Mouse (Mus musculus) hindbrain, postnatal 0 days (tissue): ENCODE measurements around the gene Tspan2. TPM values are rescaled to one million over a fixed set of nuclear protein-coding genes. Genes with fewer than 3 reads are reported as not detected.

Experiments used
- ATAC-seq: fragments of 200-750 bp; cut with Nextera tagmentation; 2 replicates; pipeline ENCODE4 v1.8.0; 2017; ENCODE audit warnings: mild to moderate bottlenecking, moderate TSS enrichment, moderate library complexity
- DNase-seq: peaks from one replicate; pipeline ENCODE4 v3.0.0-alpha.2; 2015; ENCODE audit warnings: low spot score
- H3K27ac ChIP-seq: fragments of 300-500 bp; sonication (generic); 2 replicates; pipeline ENCODE4 v1.5.1; 2014; ENCODE audit warnings: mild to moderate bottlenecking
- H3K27me3 ChIP-seq: fragments of 300-500 bp; sonication (generic); 2 replicates; pipeline ENCODE4 v1.6.1; 2014; ENCODE audit warnings: low read length, mixed read lengths; ENCODE audit not compliant: insufficient read depth
- H3K36me3 ChIP-seq: fragments of 300-500 bp; sonication (generic); 2 replicates; pipeline ENCODE4 v1.6.1; 2014; ENCODE audit warnings: low read length, mixed read lengths; ENCODE audit not compliant: insufficient read depth
- H3K4me1 ChIP-seq: fragments of 300-500 bp; sonication (generic); 2 replicates; pipeline ENCODE4 v1.6.1; 2014; ENCODE audit warnings: antibody characterized with exemption, low read length, mixed read lengths; ENCODE audit not compliant: insufficient read depth
- H3K4me2 ChIP-seq: fragments of 300-500 bp; sonication (generic); 2 replicates; pipeline ENCODE4 v1.6.1; 2014; ENCODE audit warnings: low read depth, mild to moderate bottlenecking, low read length, moderate library complexity, mixed read lengths
- H3K4me3 ChIP-seq: fragments of 300-500 bp; sonication (generic); 2 replicates; pipeline ENCODE4 v1.5.1; 2014; ENCODE audit warnings: low read length
- H3K9ac ChIP-seq: fragments of 300-500 bp; sonication (generic); replicated peaks from 2 replicates; pipeline ENCODE4 v1.6.1; 2014; ENCODE audit warnings: mild to moderate bottlenecking, low read length, moderate library complexity, mixed read lengths
- H3K9me3 ChIP-seq: fragments of 300-500 bp; sonication (generic); 2 replicates; pipeline ENCODE4 v1.6.1; 2016; ENCODE audit warnings: low read length, mixed read lengths
- CTCF ChIP-seq: IDR thresholded peaks from 2 replicates; pipeline ENCODE4 v1.5.1; 2016; ENCODE audit warnings: antibody characterized with exemption, control low read depth, low read depth
- WGBS: fragments of 180-500 bp; shearing (Covaris S2); extraction: QIAGEN DNeasy Blood & Tissue Kit; methylation state at CpG from one replicate; pipeline ENCODE4 v1.1.7; 2014; 5-methylcytosine and 5-hydroxymethylcytosine counted together
- polyA plus RNA-seq: library from polyadenylated mRNA; unstranded; fragments of >200 nt; fragmentation: Nextera tagmentation; extraction: Ambion mirVana; gene quantifications from 2 replicates; pipeline ENCODE4 v1.2.1, GENCODE M21; 2015
- total RNA-seq: library from RNA; depleted of rRNA; stranded (reverse); fragments of >200 nt; gene quantifications from 2 replicates; pipeline ENCODE4 v1.2.3, GENCODE M21; 2014; rRNA removed

Tspan2 gene
- 20.3 and 22.5 TPM in 2 replicates for total RNA-seq
- 19.4 and 20.0 TPM in 2 replicates for polyA plus RNA-seq

DNA sequence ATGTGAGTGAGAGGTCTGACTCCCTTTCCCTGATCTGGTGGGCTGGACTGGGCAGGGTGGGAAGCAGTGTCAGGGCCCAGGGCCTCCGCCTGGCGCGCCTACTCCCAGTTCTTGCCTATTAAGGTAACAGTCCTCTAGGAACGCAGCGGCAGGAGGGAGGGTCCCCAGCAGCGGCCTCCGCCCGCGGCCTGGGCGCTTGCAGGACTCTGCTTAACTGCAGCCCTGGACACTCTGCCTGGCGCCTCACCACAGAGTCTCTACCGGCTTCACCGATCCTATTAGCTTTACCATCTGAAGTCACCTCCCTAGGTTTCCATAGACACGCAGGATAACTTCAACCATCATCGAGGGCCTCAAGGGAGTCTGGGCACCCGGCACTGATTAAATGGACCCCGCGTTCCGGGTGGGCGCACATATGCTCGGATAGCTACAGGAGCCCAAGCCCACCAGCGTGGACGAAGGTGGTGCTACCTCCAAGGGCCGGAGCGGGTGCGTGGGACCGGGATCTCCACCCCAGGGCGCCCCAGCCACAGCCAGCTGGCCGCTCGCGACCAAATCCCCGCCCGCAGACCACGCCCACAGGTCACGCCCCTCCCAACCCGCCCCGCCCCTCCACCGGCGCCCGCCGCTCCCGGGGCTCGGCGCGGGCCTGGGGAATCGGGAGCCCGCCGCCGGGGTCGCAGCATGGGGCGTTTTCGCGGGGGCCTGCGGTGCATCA lies at the start of gene Tspan2:
Gene Tspan2 (plus strand): TSS at position 217 of the 718 bp plus-strand sequence.
- no peaks in the 10 kb centered on the region for H3K36me3 ChIP-seq
- WGBS = under 1% methylated on average over 53 of the region's 54 CpGs
- H3K9ac ChIP-seq = peak within 1 kb of the TSS; percentile 72
- peak; percentile 54 for DNase-seq
- peak; percentile 74 for ATAC-seq
- no peaks in the 10 kb centered on the region for H3K9me3 ChIP-seq
- H3K27ac ChIP-seq = peak within 1 kb of the TSS; percentile 76
- peaks cover 26% of the 10 kb centered on the region for H3K4me1 ChIP-seq
- no peaks in the 10 kb centered on the region for H3K27me3 ChIP-seq
- H3K4me2 ChIP-seq = peak within 1 kb of the TSS; percentile 66
- TF ChIP-seq CTCF = no peak; the same call in 1 of the 2 replicates
- peak within 1 kb of the TSS; percentile 74 for H3K4me3 ChIP-seq

DNA sequence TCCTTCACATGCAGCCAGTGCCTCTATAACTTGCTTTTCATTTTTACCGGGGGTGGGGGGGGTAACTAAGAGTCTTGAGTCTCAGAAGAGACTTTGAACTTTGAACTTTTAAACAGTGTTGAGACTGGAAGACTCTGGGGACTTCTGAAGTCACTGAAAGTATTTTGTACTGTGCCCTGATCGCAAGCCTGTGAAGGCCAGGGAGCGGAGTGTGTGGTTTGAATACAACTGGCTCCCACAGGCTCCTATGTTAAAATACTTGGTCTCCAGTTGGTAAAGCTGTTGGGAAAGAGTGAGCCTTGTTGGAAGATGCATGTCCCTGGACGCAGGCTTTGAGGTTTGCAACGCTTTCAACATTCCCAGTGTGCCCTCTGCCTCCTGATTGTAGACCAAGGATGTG lies 47.5 kb upstream of the Tspan2 start:
- no peak overlapping the region for H3K4me3 ChIP-seq
- no peaks in the 10 kb centered on the region for H3K4me1 ChIP-seq
- H3K9ac ChIP-seq = no peak overlapping the region
- DNase-seq = no peak
- ATAC-seq = no peak
- no peak overlapping the region for H3K27ac ChIP-seq
- no peak for TF ChIP-seq CTCF
- 92% methylated on average over 5 of the region's 5 CpGs for WGBS
- no peak overlapping the region for H3K4me2 ChIP-seq
- H3K9me3 ChIP-seq = no peaks in the 10 kb centered on the region
- H3K27me3 ChIP-seq = no peaks in the 10 kb centered on the region
- no peaks in the 10 kb centered on the region for H3K36me3 ChIP-seq

DNA sequence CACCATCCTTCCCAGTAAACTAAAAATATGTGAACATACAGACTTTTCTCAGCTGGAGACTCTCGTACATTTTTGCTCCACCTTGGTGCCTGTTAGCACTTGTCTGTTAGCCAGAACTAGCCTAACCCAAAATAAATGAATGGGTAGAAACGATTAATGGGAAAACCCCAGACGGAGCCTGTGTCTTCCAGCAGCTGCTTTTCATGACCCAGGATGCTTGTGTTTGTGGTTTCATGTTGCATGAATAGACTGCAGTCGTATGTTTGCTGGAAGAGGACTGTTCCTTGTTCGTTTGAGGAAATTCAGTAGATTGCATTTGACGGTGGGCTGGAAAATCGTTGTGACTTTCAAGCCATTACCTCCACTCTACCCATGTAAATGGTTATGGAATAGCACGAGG lies 46.5 kb upstream of the Tspan2 start:
- no peak for ATAC-seq
- Histone ChIP-seq H3K27me3 (no peaks in the 10 kb centered on the region), H3K4me3 (no peak overlapping the region), H3K27ac (no peak overlapping the region), H3K9ac (no peak overlapping the region), H3K4me1 (no peaks in the 10 kb centered on the region), H3K36me3 (no peaks in the 10 kb centered on the region), H3K9me3 (no peaks in the 10 kb centered on the region), H3K4me2 (no peak overlapping the region)
- TF ChIP-seq CTCF = no peak
- WGBS = 77% methylated on average over 8 of the region's 8 CpGs
- no peak for DNase-seq

DNA sequence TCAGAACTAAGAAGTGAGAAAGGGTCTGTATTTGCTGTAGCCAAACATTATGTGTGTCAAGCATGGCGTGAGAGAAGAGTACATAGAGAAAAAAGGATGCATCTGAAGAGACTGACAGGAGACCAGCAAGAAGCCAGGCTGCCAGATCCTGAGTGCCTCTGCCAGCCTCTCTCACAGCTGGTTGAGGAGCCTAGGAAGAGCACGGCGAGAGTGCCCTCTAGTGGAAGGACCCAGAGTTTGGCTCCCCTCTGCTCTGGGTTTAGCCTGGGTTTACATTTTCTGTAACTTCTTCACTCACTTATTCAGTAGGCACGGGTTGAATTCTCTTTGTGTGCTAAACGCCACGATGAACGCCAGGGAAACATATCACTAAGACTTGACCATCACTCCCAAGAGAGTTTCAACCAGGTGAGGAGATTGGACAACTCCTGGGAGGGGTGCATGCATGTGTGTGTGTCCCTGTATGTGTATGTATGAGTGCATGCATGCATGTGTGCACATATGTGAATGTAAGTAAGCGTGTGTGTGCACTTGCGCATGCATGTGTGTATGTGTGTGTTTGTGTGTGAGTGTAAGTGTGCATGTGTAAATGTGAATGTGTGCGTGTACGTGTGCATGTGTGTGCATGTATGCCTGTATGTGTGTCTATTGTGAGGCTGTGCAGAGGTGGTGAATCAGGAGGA lies 42.4 kb upstream of the Tspan2 start:
- H3K27me3 ChIP-seq = no peaks in the 10 kb centered on the region
- H3K36me3 ChIP-seq = no peaks in the 10 kb centered on the region
- no peak overlapping the region for H3K9ac ChIP-seq
- H3K4me1 ChIP-seq = no peaks in the 10 kb centered on the region
- H3K9me3 ChIP-seq = no peaks in the 10 kb centered on the region
- H3K27ac ChIP-seq = no peak overlapping the region
- DNase-seq (peak; percentile 91), ATAC-seq (peak; percentile 86)
- H3K4me3 ChIP-seq = no peak overlapping the region
- H3K4me2 ChIP-seq = no peak overlapping the region
- WGBS = 46% methylated on average over 11 of the region's 11 CpGs
- TF ChIP-seq CTCF = peak; percentile 92

DNA sequence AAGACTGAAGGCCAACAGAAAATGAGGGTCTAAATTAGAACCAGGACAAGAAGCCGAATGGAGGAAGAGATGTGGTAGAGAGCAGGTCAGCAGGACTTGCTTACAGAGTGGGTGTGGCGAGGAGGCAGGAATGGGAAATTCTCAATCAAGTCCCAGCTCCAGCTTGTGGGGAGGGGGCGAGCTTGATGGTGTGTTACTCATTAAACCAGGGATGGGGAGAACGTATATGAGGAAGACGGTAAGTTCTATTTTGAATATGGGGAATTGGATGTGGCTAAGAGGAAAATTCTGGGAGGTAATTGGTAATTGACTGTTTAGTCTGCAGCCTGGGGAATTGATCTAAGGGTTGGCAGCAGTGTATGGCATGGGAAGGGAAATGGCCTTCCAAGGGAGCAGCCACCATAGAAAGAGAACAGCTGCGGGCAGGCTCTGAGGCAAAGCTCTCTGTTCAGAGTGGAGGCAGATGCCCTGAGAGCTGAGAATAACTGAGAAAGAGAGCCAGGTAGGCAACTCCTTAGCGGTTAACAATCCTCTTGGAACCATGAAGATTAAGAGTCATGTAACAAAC lies 41.5 kb upstream of the Tspan2 start:
- TF ChIP-seq CTCF = no peak
- no peak overlapping the region for H3K4me2 ChIP-seq
- H3K4me3 ChIP-seq = no peak overlapping the region
- H3K36me3 ChIP-seq = no peaks in the 10 kb centered on the region
- WGBS = 78% methylated on average over 7 of the region's 7 CpGs
- H3K4me1 ChIP-seq = no peaks in the 10 kb centered on the region
- DNase-seq = no peak
- no peak overlapping the region for H3K9ac ChIP-seq
- no peaks in the 10 kb centered on the region for H3K27me3 ChIP-seq
- H3K27ac ChIP-seq = no peak overlapping the region
- no peak for ATAC-seq
- H3K9me3 ChIP-seq = no peaks in the 10 kb centered on the region

DNA sequence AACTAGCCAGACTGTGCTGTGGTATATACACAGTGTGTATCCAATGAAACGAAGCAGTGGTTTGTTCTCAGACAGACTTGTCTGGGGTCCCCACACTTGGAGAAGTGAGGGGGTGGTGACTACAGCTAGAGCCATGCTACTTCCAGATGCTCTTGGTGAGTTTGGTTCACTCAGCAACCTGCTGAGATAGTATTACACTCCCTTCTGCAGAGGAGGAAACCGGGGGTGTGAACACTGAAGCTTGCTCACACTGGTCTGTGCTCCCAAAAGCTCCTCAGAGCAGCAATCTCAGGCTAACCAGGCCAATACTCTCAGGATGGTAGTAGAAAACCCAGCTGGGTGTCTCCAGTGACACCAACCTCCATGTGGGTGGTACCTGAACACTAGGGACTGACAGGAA lies 36.2 kb upstream of the Tspan2 start:
- Histone ChIP-seq H3K9ac (no peak overlapping the region), H3K27ac (no peak overlapping the region), H3K36me3 (no peaks in the 10 kb centered on the region), H3K27me3 (no peaks in the 10 kb centered on the region), H3K9me3 (no peaks in the 10 kb centered on the region), H3K4me2 (no peak overlapping the region), H3K4me3 (no peak overlapping the region), H3K4me1 (no peaks in the 10 kb centered on the region)
- ATAC-seq = no peak
- no peak for DNase-seq
- 68% methylated on average over 2 of the region's 2 CpGs for WGBS
- no peak for TF ChIP-seq CTCF
